Mouse (Mus musculus) cortical plate, adult 2 months (tissue): ENCODE measurements around the gene Rab8b. TPM values are rescaled to one million over a fixed set of nuclear protein-coding genes. Genes with fewer than 3 reads are reported as not detected.

Experiments used
- H3K27ac ChIP-seq: fragments of 200-500 bp; 2 replicates; pipeline ENCODE4 v1.5.1; 2012; ENCODE audit warnings: low read length, control low read depth, inconsistent platforms; ENCODE audit not compliant: insufficient read depth
- H3K4me1 ChIP-seq: fragments of 200-500 bp; 2 replicates; pipeline ENCODE4 v1.6.1; 2011; ENCODE audit warnings: low read length; ENCODE audit not compliant: control insufficient read depth, insufficient read depth
- H3K4me3 ChIP-seq: fragments of 200-500 bp; 2 replicates; pipeline ENCODE4 v1.5.1; 2011; ENCODE audit warnings: mild to moderate bottlenecking, low read length, control low read depth; ENCODE audit not compliant: insufficient read depth
- CTCF ChIP-seq: fragments of 200-500 bp; IDR thresholded peaks from 2 replicates; pipeline ENCODE4 v1.5.1; 2011; ENCODE audit warnings: mild to moderate bottlenecking, control low read depth, low read length; ENCODE audit not compliant: insufficient read depth; ENCODE audit errors: extremely low read depth
- POLR2A ChIP-seq: fragments of 200-500 bp; IDR thresholded peaks from 2 replicates; pipeline ENCODE4 v1.6.1; 2011; ENCODE audit warnings: mild to moderate bottlenecking, low read length, control low read depth; ENCODE audit not compliant: insufficient read depth; ENCODE audit errors: extremely low read depth
- polyA plus RNA-seq: library from polyadenylated mRNA; depleted of rRNA; stranded (reverse); fragments of >200 nt; gene quantifications from 2 replicates; pipeline ENCODE4 v1.2.3, GENCODE M21; 2012

Gene Rab8b
- polyA plus RNA-seq, 1 experiment: 17.4 TPM

GRCm38 (mm10) chr9:66938836-66939235 lies 19.3 kb upstream of the Rab8b start:
- TF ChIP-seq CTCF: peak; percentile 77
- no peak for TF ChIP-seq POLR2A
- Histone ChIP-seq H3K4me3 (no peak overlapping the region), H3K27ac (no peak overlapping the region), H3K4me1 (no peaks in the 10 kb centered on the region)

- Histone ChIP-seq H3K4me3 (no peak overlapping the region), H3K4me1 (no peaks in the 10 kb centered on the region), H3K27ac (no peak overlapping the region)
- TF ChIP-seq CTCF: no peak
- TF ChIP-seq POLR2A: no peak
Measured at GRCm38 (mm10) chr9:66937507-66937906, 18.0 kb upstream of the Rab8b start.

GRCm38 (mm10) chr9:66933869-66934808 lies 14.7 kb upstream of the Rab8b start:
- Histone ChIP-seq H3K4me3 (no peak overlapping the region), H3K4me1 (no peaks in the 10 kb centered on the region), H3K27ac (no peak overlapping the region)
- TF ChIP-seq POLR2A (no peak), CTCF (no peak)

- no peaks in the 10 kb centered on the region for H3K4me1 ChIP-seq
- TF ChIP-seq POLR2A: no peak
- no peak for TF ChIP-seq CTCF
- H3K27ac ChIP-seq: no peak overlapping the region
- H3K4me3 ChIP-seq: no peak overlapping the region
Measured at GRCm38 (mm10) chr9:66930351-66930750, 10.9 kb upstream of the Rab8b start.

- Histone ChIP-seq H3K4me3 (no peak overlapping the region), H3K4me1 (no peaks in the 10 kb centered on the region), H3K27ac (no peak overlapping the region)
- no peak for TF ChIP-seq CTCF
Measured at GRCm38 (mm10) chr9:66927696-66928402, 8.4 kb upstream of the Rab8b start.

- Histone ChIP-seq H3K4me3 (no peak overlapping the region), H3K27ac (no peak overlapping the region), H3K4me1 (no peaks in the 10 kb centered on the region)
- TF ChIP-seq POLR2A (no peak), CTCF (no peak)
Measured at GRCm38 (mm10) chr9:66925853-66926252, 6.4 kb upstream of the Rab8b start.

GRCm38 (mm10) chr9:66922076-66922475 lies 2.6 kb upstream of the Rab8b start:
- peaks cover 2% of the 10 kb centered on the region; the same call in 1 of the 2 replicates for H3K4me1 ChIP-seq
- TF ChIP-seq CTCF (no peak), POLR2A (no peak)
- no peak overlapping the region for H3K27ac ChIP-seq
- H3K4me3 ChIP-seq: no peak overlapping the region

DNA sequence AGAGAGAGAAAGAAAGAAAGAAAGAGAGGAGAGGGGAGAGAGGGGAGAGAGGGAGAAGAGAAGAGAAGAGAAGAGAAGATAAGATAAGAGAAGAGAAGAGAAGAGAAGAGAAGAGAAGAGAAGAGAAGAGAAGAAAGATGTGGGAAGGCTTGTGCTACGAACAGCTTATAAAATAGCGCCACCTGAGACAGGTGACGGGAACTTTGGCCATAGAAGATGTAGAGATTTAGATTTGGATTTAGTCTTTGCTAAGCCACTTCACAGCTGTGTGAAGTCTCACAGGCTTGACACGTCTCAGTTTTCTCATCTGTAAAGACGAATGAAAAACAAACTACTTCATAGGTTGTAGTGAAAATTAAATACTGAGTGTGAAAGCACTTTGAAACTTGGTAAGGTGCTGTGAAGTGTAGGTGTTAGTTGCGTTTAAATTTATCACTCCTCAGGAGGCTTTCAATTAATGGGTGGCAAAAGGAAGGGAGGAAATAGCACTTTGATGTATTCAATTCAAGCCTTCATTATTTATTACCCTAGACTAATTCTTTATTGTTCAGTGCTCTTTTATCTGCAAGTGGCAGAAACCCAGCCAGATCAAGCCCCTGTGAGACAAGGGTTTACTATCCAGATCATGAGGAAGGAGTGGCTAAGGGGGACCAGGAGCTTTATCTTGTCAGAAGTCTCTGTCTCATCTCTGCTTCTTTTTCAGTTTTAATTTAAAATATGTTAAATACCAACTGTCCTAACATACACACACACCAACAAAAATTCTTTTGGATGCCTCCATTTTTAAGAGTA lies 1.2 kb upstream of the Rab8b start:
- H3K4me3 ChIP-seq: no peak overlapping the region; the same call in 1 of the 2 replicates
- no peak overlapping the region for H3K27ac ChIP-seq
- TF ChIP-seq CTCF (no peak), POLR2A (no peak)
- peaks cover 6% of the 10 kb centered on the region for H3K4me1 ChIP-seq

- Histone ChIP-seq H3K27ac (no peak overlapping the region), H3K4me1 (peaks cover 6% of the 10 kb centered on the region), H3K4me3 (peak overlapping the region; percentile 84)
- TF ChIP-seq CTCF (no peak), POLR2A (no peak)
Measured at GRCm38 (mm10) chr9:66919981-66920380, 494 bp upstream of the Rab8b start.
